8 mouse cellular contexts compared by ENCODE assay signal in genomic region chr4:136466226-136466625, GRCm38 (mm10). TPM values are rescaled to one million over a fixed set of nuclear protein-coding genes. Genes with fewer than 3 reads are reported as not detected.
DNase-seq lines count a peak whose midpoint lies in the region; ATAC-seq and TF ChIP-seq lines count a peak whose summit lies in the region.

No protein-coding gene starts in this region.

- H3K4me3 ChIP-seq in midbrain, postnatal 0 days (ENCODE audit: low read depth, low read length) = no peak overlapping the region
- no peak overlapping the region for H3K4me3 ChIP-seq in midbrain, embryonic 15.5 days
- H3K4me3 ChIP-seq in intestine, embryonic 15.5 days (replicated peaks) = no peak overlapping the region
- H3K4me3 ChIP-seq in testis, adult 2 months (ENCODE audit: control insufficient read depth, low read depth, low read length) = no peak overlapping the region
- H3K4me3 ChIP-seq in neural tube, embryonic 15.5 days (replicated peaks) = no peak overlapping the region

- no peak for TF ChIP-seq POLR2A in testis, adult 2 months (IDR thresholded peaks at IDR 0.05; ENCODE audit: control insufficient read depth, low read depth, low read length)

- no peak overlapping the region for H3K27ac ChIP-seq in midbrain, postnatal 0 days (ENCODE audit: low read depth, low read length)
- H3K27ac ChIP-seq in midbrain, embryonic 15.5 days = no peak overlapping the region
- H3K27ac ChIP-seq in intestine, embryonic 15.5 days = peak overlapping the region; percentile 15; the same call in 1 of the 2 replicates
- peak overlapping the region; percentile 38 for H3K27ac ChIP-seq in testis, adult 2 months (ENCODE audit: control insufficient read depth, insufficient read depth, low read depth, low read length)
- no peak overlapping the region for H3K27ac ChIP-seq in neural tube, embryonic 15.5 days (replicated peaks)

- H3K4me1 ChIP-seq in midbrain, postnatal 0 days (ENCODE audit: insufficient read depth, low read length) = no peaks in the 10 kb centered on the region
- H3K4me1 ChIP-seq in midbrain, embryonic 15.5 days = peaks cover 22% of the 10 kb centered on the region
- H3K4me1 ChIP-seq in intestine, embryonic 15.5 days (replicated peaks) = peaks cover 36% of the 10 kb centered on the region
- peaks cover 19% of the 10 kb centered on the region for H3K4me1 ChIP-seq in testis, adult 2 months (ENCODE audit: control insufficient read depth, insufficient read depth, low read length)
- H3K4me1 ChIP-seq in neural tube, embryonic 15.5 days = peaks cover 37% of the 10 kb centered on the region

- H3K27me3 ChIP-seq in midbrain, postnatal 0 days (ENCODE audit: insufficient read depth, low read length) = peaks cover 5% of the 10 kb centered on the region; the same call in 1 of the 2 replicates
- H3K27me3 ChIP-seq in midbrain, embryonic 15.5 days (replicated peaks) = peaks cover 25% of the 10 kb centered on the region; the same call in 1 of the 2 replicates
- H3K27me3 ChIP-seq in intestine, embryonic 15.5 days (replicated peaks) = no peaks in the 10 kb centered on the region
- H3K27me3 ChIP-seq in testis, adult 2 months (ENCODE audit: control insufficient read depth, insufficient read depth, low read length) = peaks cover 3% of the 10 kb centered on the region
- peaks cover 20% of the 10 kb centered on the region for H3K27me3 ChIP-seq in neural tube, embryonic 15.5 days (replicated peaks)

- H3K36me3 ChIP-seq in midbrain, postnatal 0 days (ENCODE audit: insufficient read depth, low read length) = no peaks in the 10 kb centered on the region
- no peaks in the 10 kb centered on the region for H3K36me3 ChIP-seq in midbrain, embryonic 15.5 days (replicated peaks)
- no peaks in the 10 kb centered on the region for H3K36me3 ChIP-seq in intestine, embryonic 15.5 days
- H3K36me3 ChIP-seq in testis, adult 2 months (ENCODE audit: control insufficient read depth, insufficient read depth, low read length) = no peaks in the 10 kb centered on the region
- no peaks in the 10 kb centered on the region for H3K36me3 ChIP-seq in neural tube, embryonic 15.5 days

- no peak overlapping the region for H3K4me2 ChIP-seq in midbrain, postnatal 0 days (ENCODE audit: low read depth, low read length, poor library complexity, severe bottlenecking)
- no peak overlapping the region for H3K4me2 ChIP-seq in midbrain, embryonic 15.5 days
- no peak overlapping the region for H3K4me2 ChIP-seq in intestine, embryonic 15.5 days (replicated peaks)
- H3K4me2 ChIP-seq in neural tube, embryonic 15.5 days = no peak overlapping the region

- peak; percentile 33 for DNase-seq in midbrain, postnatal 0 days (ENCODE audit: low spot score)
- DNase-seq in fibroblast of lung, adult 2 months (ENCODE audit: low read depth) = peak; percentile 29
- no peak for DNase-seq in B cell, adult 2 months
- no peak for DNase-seq in ovary, postnatal 14 days (ENCODE audit: low spot score)

- no peak for ATAC-seq in midbrain, postnatal 0 days (ENCODE audit: low FRiP score)
- ATAC-seq in midbrain, embryonic 15.5 days (replicated peaks) = no peak
- ATAC-seq in intestine, embryonic 15.5 days = no peak
- ATAC-seq in neural tube, embryonic 15.5 days (ENCODE audit: low FRiP score) = no peak

- no peak for TF ChIP-seq CTCF in midbrain, postnatal 0 days (IDR thresholded peaks at IDR 0.05)
- TF ChIP-seq CTCF in testis, adult 2 months (IDR thresholded peaks at IDR 0.05; ENCODE audit: control insufficient read depth, insufficient read depth, insufficient replicate concordance, low read depth, low read length) = no peak

- no peak overlapping the region for H3K9ac ChIP-seq in midbrain, postnatal 0 days (replicated peaks; ENCODE audit: low read length, poor library complexity, severe bottlenecking)
- H3K9ac ChIP-seq in midbrain, embryonic 15.5 days = no peak overlapping the region
- H3K9ac ChIP-seq in intestine, embryonic 15.5 days = no peak overlapping the region
- H3K9ac ChIP-seq in neural tube, embryonic 15.5 days (replicated peaks) = no peak overlapping the region

- 68% methylated on average over 4 of the region's 4 CpGs for WGBS in midbrain, postnatal 0 days
- WGBS in midbrain, embryonic 15.5 days = 77% methylated on average over 4 of the region's 4 CpGs
- WGBS in intestine, embryonic 15.5 days = 38% methylated on average over 4 of the region's 4 CpGs
- 37% methylated on average over 4 of the region's 4 CpGs for WGBS in neural tube, embryonic 15.5 days

- H3K9me3 ChIP-seq in midbrain, postnatal 0 days (ENCODE audit: low read length) = no peaks in the 10 kb centered on the region
- no peaks in the 10 kb centered on the region for H3K9me3 ChIP-seq in midbrain, embryonic 15.5 days
- H3K9me3 ChIP-seq in intestine, embryonic 15.5 days = no peaks in the 10 kb centered on the region
- no peaks in the 10 kb centered on the region for H3K9me3 ChIP-seq in neural tube, embryonic 15.5 days (replicated peaks)

RNA-seq across cellular contexts. Expression of gene Luzp1, which starts 3.3 kb away (rescaled TPM):
- total RNA-seq in midbrain, postnatal 0 days (2014; rRNA removed) = 15.2 and 17.0 TPM in 2 replicates
- 50.6 and 58.0 TPM in 2 replicates for polyA plus RNA-seq in midbrain, postnatal 0 days (2015; fragmentation: Nextera tagmentation; extraction: Ambion mirVana)
- polyA plus RNA-seq in midbrain, embryonic 15.5 days (2015; fragmentation: Nextera tagmentation; extraction: Ambion mirVana) = 52.0 and 57.7 TPM in 2 replicates
- 114 and 115 TPM in 2 replicates for polyA plus RNA-seq in intestine, embryonic 15.5 days (2015; fragmentation: Nextera tagmentation; extraction: Ambion mirVana)
- 60.4 and 61.1 TPM in 2 replicates for polyA plus RNA-seq in testis, adult 2 months (2012; rRNA removed)
- polyA plus RNA-seq in neural tube, embryonic 15.5 days (2015; fragmentation: Nextera tagmentation; extraction: Ambion mirVana) = 60.1 and 73.0 TPM in 2 replicates

RNA-seq across cellular contexts. Expression of gene 6030445D17Rik, which starts 4.2 kb away (rescaled TPM):
- 0.19 and 0.27 TPM in 2 replicates for total RNA-seq in midbrain, postnatal 0 days (2014; rRNA removed)
- 0.22 and 0.40 TPM in 2 replicates for polyA plus RNA-seq in midbrain, postnatal 0 days (2015; fragmentation: Nextera tagmentation; extraction: Ambion mirVana)
- polyA plus RNA-seq in midbrain, embryonic 15.5 days (2015; fragmentation: Nextera tagmentation; extraction: Ambion mirVana) = 0.15 and 0.19 TPM in 2 replicates
- 0.43 and 0.50 TPM in 2 replicates for polyA plus RNA-seq in intestine, embryonic 15.5 days (2015; fragmentation: Nextera tagmentation; extraction: Ambion mirVana)
- polyA plus RNA-seq in testis, adult 2 months (2012; rRNA removed) = not detected in 2 replicates
- polyA plus RNA-seq in neural tube, embryonic 15.5 days (2015; fragmentation: Nextera tagmentation; extraction: Ambion mirVana) = 0.19 and 0.47 TPM in 2 replicates

RNA-seq across cellular contexts. Expression of gene Htr1d, which starts 42.9 kb away (rescaled TPM):
- total RNA-seq in midbrain, postnatal 0 days (2014; rRNA removed) = 4.4 and 5.1 TPM in 2 replicates
- polyA plus RNA-seq in midbrain, postnatal 0 days (2015; fragmentation: Nextera tagmentation; extraction: Ambion mirVana) = 5.3 and 5.9 TPM in 2 replicates
- polyA plus RNA-seq in midbrain, embryonic 15.5 days (2015; fragmentation: Nextera tagmentation; extraction: Ambion mirVana) = 1.4 and 1.9 TPM in 2 replicates
- 0.11 and 0.28 TPM in 2 replicates for polyA plus RNA-seq in intestine, embryonic 15.5 days (2015; fragmentation: Nextera tagmentation; extraction: Ambion mirVana)
- 0.15 and 0.30 TPM in 2 replicates for polyA plus RNA-seq in testis, adult 2 months (2012; rRNA removed)
- polyA plus RNA-seq in neural tube, embryonic 15.5 days (2015; fragmentation: Nextera tagmentation; extraction: Ambion mirVana) = 2.5 and 3.9 TPM in 2 replicates

Comparison
In these comparisons a context has a peak if more than half of its experiments do, and no peak if none do; other contexts are left out.
1. DNase-seq: peak in midbrain, postnatal 0 days (single experiment) and fibroblast of lung, adult 2 months (single experiment); none in B cell, adult 2 months (0 of 2) and ovary, postnatal 14 days (single experiment).
2. H3K27ac ChIP-seq: peak in intestine, embryonic 15.5 days (single experiment) and testis, adult 2 months (single experiment); none in midbrain, postnatal 0 days (single experiment), midbrain, embryonic 15.5 days (single experiment) and neural tube, embryonic 15.5 days (single experiment).